Mouse (Mus musculus) T-helper 1 cell (primary cell): ENCODE measurements around the gene Timp4.

Source experiments
- in situ Hi-C: fragments of 300-600 bp; cut with MboI, MseI; formaldehyde crosslinking; loops from one replicate; pipeline ENCODE4 v1.15.1; 2025; ENCODE audit warnings: high pct_unique_total_duplicates

The Timp4 gene

GRCm38 (mm10) chr6:115252099-115252873 lies at the start of gene Timp4:
Timp4 (minus strand) TSS chr6:115252205.
- in situ Hi-C loops: no loop called here

GRCm38 (mm10) chr6:115293877-115294276 lies 41.9 kb upstream of the Timp4 start:
- in situ Hi-C loops: no loop called here

- in situ Hi-C loops: no loop called here
These were observed 40.6 kb upstream of the Timp4 start for GRCm38 (mm10) chr6:115292621-115293020.

GRCm38 (mm10) chr6:115291823-115292222 lies 39.8 kb upstream of the Timp4 start:
- in situ Hi-C loops: no loop called here

GRCm38 (mm10) chr6:115291068-115291467 lies 39.1 kb upstream of the Timp4 start:
- in situ Hi-C loops: no loop called here

GRCm38 (mm10) chr6:115290561-115290960 lies 38.6 kb upstream of the Timp4 start:
- in situ Hi-C loops: no loop called here

GRCm38 (mm10) chr6:115288223-115288622 lies 36.2 kb upstream of the Timp4 start:
- in situ Hi-C loops: no loop called here

GRCm38 (mm10) chr6:115286441-115286840 lies 34.4 kb upstream of the Timp4 start:
- in situ Hi-C loops: no loop called here

- in situ Hi-C loops: no loop called here
These were observed 32.1 kb upstream of the Timp4 start for GRCm38 (mm10) chr6:115284153-115284552.

GRCm38 (mm10) chr6:115279639-115280038 lies 27.6 kb upstream of the Timp4 start:
- in situ Hi-C loops: no loop called here

- in situ Hi-C loops: no loop called here
These were observed 26.1 kb upstream of the Timp4 start for GRCm38 (mm10) chr6:115278086-115278485.

GRCm38 (mm10) chr6:115275116-115275815 lies 23.3 kb upstream of the Timp4 start:
- in situ Hi-C loops: no loop called here

GRCm38 (mm10) chr6:115274705-115275104 lies 22.7 kb upstream of the Timp4 start:
- in situ Hi-C loops: no loop called here

GRCm38 (mm10) chr6:115273346-115273745 lies 21.3 kb upstream of the Timp4 start:
- in situ Hi-C loops: no loop called here

GRCm38 (mm10) chr6:115271866-115272271 lies 19.9 kb upstream of the Timp4 start:
- in situ Hi-C loops: no loop called here

- in situ Hi-C loops: no loop called here
These were observed 19.3 kb upstream of the Timp4 start for GRCm38 (mm10) chr6:115271326-115271725.

- in situ Hi-C loops: no loop called here
These were observed 18.1 kb upstream of the Timp4 start for GRCm38 (mm10) chr6:115270085-115270484.

GRCm38 (mm10) chr6:115269561-115269960 lies 17.6 kb upstream of the Timp4 start:
- in situ Hi-C loops: no loop called here

- in situ Hi-C loops: no loop called here
These were observed 16.8 kb upstream of the Timp4 start for GRCm38 (mm10) chr6:115268551-115269385.

- in situ Hi-C loops: no loop called here
These were observed 15.9 kb upstream of the Timp4 start for GRCm38 (mm10) chr6:115267916-115268315.

GRCm38 (mm10) chr6:115266791-115267190 lies 14.8 kb upstream of the Timp4 start:
- in situ Hi-C loops: no loop called here

- in situ Hi-C loops: no loop called here
These were observed 8.5 kb upstream of the Timp4 start for GRCm38 (mm10) chr6:115260507-115260906.
